Mouse (Mus musculus): ENCODE measurements around the gene Ugt2a1.

- TF ChIP-seq CTCF (IDR thresholded peaks at IDR 0.05; ENCODE audit: control insufficient read depth, insufficient read depth, insufficient read length) (no peak), USF1 (IDR thresholded peaks at IDR 0.05; ENCODE audit: low read depth) (no peak), MYOG (IDR thresholded peaks at IDR 0.05; ENCODE audit: control insufficient read depth, extremely low read depth, insufficient read length) (no peak), MAX (IDR thresholded peaks at IDR 0.05) (no peak), MYOD1 (IDR thresholded peaks at IDR 0.05; ENCODE audit: control insufficient read depth, insufficient read length, low read depth) (no peak), FOSL1 (IDR thresholded peaks at IDR 0.05; ENCODE audit: insufficient read depth, low read length, poor library complexity, severe bottlenecking) (no peak), CEBPB (IDR thresholded peaks at IDR 0.05; ENCODE audit: low read depth) (no peak)
Measured at GRCm38 (mm10) chr5:87457701-87458100, 33.0 kb downstream of the Ugt2a1 start.
